Mouse (Mus musculus): ENCODE measurements around the gene Extl1.

Gene Extl1

GRCm38 (mm10) chr4:134383750-134384149, at the start of gene Extl1:
TSS of gene Extl1 (minus strand) at chr4:134383850.
- WGBS = 95% methylated on average over 2 of the region's 6 CpGs

DNA sequence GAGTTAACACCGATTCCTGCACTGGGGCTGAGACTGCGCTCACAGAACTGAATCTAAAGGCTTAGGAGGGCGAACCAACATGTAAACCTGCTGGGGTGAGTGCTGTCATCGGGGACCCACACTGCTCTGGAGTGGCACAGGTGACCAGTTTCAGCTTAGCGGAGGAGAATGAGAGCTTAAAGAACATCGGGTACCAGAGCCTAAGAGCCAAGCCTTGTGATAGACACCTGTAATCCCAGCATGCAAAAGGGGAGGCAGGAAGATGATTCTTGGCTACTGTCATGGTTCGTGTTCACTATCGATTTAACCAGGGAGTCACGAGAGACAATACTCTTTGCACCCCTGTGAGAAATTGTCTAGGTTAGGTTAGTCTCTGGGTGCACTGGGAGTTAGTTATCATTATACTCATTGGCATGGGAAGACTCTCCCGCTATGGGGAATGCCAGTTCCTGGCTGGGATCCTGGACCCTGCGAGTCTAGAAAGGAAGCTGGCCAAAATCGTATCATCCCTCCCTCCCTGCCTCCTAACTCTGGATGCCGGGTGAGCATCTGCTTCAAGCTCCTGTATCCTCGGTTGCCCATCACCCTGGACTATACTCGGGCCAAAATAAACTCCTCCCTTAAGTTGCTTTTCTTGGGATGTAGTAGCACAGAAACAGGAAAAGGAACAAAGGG, 49.2 kb upstream of the Extl1 start:
- 47% methylated on average over 15 of the region's 15 CpGs for WGBS

DNA sequence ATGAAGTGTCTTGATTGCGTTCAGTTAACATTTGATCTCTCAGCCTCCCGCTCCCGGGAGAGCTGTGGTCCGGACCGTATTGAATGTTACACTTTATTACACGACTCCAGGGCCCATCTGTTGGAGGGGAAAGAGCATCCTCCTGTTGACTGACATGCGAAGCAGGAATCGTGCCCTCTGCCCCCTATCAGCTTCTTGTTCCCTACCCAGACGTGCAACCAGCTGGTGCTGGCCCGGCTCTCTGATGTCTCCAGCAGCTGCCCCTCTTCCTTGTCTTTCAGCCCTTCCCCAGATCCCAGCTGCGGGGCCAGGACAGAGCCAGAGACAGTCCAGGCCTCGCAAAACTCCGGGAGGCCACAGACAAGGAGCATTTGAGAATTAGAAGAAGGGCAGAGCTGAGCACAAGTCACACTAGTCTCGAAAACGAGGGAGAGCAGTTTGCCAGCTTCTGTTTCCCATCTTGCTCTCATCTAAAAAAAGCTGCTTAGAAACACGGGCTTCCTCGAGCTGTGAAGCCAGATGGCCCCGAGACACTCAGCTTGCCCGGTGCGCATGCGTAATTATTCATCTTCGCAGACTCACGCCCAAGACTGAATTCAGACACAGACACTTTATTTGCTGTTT, 46.8 kb upstream of the Extl1 start:
- WGBS = 16% methylated on average over 23 of the region's 23 CpGs

- WGBS = 38% methylated on average over 7 of the region's 7 CpGs
Measured at GRCm38 (mm10) chr4:134425088-134425487, 41.4 kb upstream of the Extl1 start.

GRCm38 (mm10) chr4:134423949-134424348, 40.3 kb upstream of the Extl1 start:
- WGBS = 66% methylated on average over 7 of the region's 7 CpGs

DNA sequence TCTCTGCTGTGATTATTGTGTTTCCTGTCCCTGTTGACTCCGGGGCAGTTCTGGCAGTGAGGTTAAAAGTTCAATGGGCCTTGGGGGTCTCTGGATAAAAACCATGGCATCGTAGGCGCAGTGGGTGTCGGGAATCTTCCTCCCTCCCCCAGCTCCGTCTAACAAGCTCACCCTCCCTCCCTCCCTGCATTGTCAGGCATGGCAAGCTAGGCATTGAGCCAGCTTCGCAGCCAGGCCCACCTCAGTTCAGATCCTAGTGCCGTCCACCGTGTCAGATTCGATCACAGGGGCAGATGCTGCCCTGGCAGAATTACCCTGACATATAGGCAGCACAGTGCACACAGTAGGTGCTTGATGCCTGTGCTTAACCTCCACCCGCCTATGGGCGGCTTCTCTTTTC, 38.3 kb upstream of the Extl1 start:
- 57% methylated on average over 11 of the region's 11 CpGs for WGBS

DNA sequence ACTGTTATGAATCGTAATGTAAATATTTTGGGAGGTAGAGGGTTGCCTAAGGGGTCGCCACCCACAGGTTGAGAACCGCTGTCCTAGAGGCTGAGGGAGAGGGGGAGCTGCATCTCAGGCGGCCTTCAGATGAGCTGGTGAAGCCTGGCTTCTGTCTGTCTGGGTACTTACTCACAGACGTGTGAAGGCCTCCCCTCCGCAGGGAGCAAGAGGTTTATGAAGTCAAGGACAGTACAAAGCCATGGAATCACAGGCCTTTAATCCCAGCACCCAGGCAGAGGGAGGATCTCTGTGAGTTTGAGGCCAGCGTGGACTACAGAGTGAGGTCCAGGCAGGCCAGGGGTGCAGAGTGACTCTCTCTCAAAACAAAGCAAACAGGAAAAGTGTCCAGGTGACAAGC, 33.5 kb upstream of the Extl1 start:
- WGBS = 62% methylated on average over 7 of the region's 7 CpGs

GRCm38 (mm10) chr4:134416602-134417001, 33.0 kb upstream of the Extl1 start:
- WGBS = 43% methylated on average over 15 of the region's 15 CpGs

- WGBS = 48% methylated on average over 17 of the region's 17 CpGs
Measured at GRCm38 (mm10) chr4:134416177-134416576, 32.5 kb upstream of the Extl1 start.

GRCm38 (mm10) chr4:134409286-134409685, 25.6 kb upstream of the Extl1 start:
- WGBS = 74% methylated on average over 5 of the region's 5 CpGs

GRCm38 (mm10) chr4:134403721-134404120, 20.1 kb upstream of the Extl1 start:
- WGBS = 52% methylated on average over 7 of the region's 7 CpGs

GRCm38 (mm10) chr4:134402571-134403262, 19.1 kb upstream of the Extl1 start:
- WGBS = 47% methylated on average over 16 of the region's 16 CpGs

- 54% methylated on average over 16 of the region's 16 CpGs for WGBS
Measured at GRCm38 (mm10) chr4:134401856-134402570, 18.4 kb upstream of the Extl1 start.

DNA sequence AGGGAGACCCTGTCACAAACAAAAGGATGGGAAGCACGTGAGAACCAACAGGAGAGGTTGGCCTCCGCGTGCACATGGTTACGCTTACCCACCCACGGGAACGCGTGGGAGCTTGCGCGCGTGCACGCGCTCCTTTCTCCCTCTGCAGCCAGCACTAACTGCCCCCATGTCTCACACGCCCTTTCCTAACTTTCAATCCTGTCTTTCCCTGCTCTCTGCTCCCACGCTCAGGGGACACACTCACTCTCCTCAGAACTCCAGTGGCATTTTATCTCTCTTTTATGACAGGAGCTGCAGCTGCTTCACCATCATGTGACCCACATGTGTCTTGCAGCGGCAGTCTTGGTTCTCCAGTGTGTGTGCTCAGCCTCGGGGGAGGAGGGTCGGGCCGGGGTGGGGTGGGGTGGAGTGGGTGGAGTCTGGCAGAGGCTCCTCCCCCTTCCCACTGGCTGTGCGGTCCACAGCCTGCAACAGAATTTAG, 17.6 kb upstream of the Extl1 start:
- 7% methylated on average over 19 of the region's 19 CpGs for WGBS

DNA sequence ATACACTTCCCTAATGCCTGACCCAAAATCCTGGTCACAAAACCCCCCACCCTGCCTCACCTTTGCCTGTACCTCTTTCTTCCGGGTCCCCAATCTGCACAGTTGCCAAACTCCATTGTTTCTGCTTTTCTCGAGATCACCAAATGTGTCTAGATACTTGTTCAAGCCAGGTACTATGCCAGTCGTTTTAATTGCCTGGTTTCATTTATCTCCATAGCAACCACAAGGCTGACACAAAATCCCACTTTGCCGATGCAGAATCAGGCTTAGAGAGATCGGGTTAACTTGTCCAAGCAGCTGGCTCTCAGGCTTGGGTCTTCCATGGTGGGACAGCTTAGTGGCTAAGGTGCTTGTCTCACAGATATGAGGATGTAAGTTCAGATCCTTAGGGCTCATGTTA, 16.6 kb upstream of the Extl1 start:
- WGBS = 18% methylated on average over 5 of the region's 5 CpGs

DNA sequence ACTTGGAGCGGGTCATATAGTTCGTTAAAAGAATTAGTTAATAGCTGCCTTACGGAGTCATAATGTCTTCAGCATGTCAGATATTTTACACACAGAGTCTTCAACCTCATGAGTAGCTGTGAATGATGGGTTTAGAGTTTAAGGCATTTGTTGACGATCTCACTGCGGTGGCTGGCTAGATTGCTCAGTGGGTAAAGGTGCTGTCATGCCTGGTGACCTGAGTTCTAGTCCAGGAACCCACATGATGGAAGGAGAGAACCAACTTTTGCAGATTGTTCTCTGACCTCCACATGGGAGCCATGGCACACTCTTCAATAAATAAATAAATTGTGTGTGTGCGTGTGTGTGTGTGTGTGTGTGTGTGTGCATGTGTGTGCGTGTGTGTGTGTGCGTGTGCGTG, 14.1 kb upstream of the Extl1 start:
- 77% methylated on average over 9 of the region's 9 CpGs for WGBS

DNA sequence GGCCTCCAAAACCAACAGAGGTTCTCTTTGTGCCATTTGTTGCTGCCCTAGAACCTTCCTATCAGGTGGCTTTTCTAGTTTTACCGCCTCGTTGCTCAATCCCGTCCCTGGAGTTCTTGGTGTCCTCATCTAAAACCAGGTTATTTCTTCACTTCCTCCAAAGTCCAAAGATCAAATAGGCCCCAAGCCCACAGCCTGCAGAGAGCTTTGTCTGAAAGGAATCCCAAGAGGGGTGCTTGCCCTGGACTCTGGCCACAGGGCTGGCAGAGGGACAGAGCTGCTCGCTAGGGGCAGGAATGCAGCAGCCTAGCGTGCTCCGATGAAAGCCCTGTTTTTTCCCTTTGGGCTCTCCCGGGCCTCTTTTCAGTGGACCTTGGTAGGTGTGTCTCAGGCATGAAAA, 13.5 kb upstream of the Extl1 start:
- WGBS = 22% methylated on average over 7 of the region's 7 CpGs

DNA sequence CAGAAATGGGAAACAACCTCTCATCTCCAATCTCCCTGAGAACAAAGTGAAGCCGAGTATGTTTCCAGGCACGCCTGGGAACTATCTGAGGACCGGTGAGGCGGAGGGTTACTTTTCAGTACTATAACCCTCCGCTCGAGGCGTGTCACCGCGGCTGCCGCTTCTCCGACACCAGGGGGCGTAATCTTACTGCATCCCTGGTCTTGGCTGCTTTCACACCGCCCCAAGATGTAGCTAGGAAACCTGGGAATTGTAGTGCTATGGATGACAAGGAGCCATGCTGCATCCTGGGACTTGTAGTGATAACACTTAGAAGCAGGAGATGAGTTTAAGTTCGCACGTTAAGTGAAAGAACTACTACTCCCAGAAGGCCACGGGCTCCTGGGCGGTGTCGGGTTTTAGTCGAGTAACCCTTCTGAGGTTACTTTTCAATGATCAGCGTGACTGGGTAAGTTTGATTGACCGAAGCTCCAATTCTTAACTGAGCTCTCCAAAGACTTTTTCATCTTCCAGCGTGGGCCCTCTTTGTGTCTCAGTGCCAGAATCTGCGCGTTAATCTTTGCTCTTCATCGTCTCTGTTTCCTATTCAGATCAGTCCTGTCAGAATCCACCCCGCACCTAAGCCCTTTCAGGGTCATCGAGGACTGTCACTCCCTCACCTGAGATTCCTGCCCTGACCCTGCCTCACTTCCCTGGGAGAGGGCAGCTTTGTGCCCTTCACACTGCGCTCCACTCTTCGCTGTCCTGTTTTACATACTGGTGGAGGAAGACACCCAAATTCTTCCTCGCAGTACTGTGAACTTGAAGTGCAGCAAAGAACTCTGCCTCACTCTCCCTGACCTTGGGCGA, 12.6 kb upstream of the Extl1 start, which contains the start of gene Pafah2:
Pafah2 (plus strand) TSS at position 344 of the 849 bp plus-strand sequence.
- under 1% methylated on average over 31 of the region's 31 CpGs for WGBS

GRCm38 (mm10) chr4:134395142-134395541, 11.5 kb upstream of the Extl1 start:
- WGBS = 94% methylated on average over 7 of the region's 7 CpGs

GRCm38 (mm10) chr4:134393026-134393425, 9.4 kb upstream of the Extl1 start:
- WGBS = 16% methylated on average over 12 of the region's 12 CpGs

DNA sequence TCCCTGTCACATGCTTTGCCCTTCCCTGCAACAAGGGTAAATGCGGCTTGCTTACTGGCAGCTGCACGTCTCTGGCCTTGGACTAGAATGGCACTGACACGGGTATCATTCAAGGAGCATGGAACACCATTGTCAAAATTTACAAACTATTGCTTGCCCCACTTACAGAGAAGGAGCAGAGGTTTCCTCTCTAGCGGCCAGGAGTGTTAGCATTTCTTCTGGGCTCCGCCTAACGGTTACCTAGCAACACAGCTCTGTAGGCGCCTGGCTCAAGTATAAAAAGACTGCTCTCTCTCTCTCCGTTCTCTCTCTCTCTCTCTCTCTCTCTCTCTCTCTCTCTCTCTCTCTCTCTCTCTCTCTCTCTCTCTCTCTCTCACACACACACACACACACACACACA, 8.9 kb upstream of the Extl1 start:
- WGBS = 10% methylated on average over 8 of the region's 8 CpGs
